Mouse (Mus musculus) heart, adult 2 months (tissue): ENCODE data around the gene Klk1b22.

Source experiments
- CTCF ChIP-seq: fragments of 200-600 bp; IDR thresholded peaks from 2 replicates; pipeline ENCODE4 v1.8.1; 2022; ENCODE audit warnings: antibody characterized with exemption, mild to moderate bottlenecking, moderate library complexity
- EP300 ChIP-seq: fragments of 200-500 bp; IDR thresholded peaks from 2 replicates; pipeline ENCODE4 v1.6.1; 2011; ENCODE audit warnings: low read depth, low read length, control low read depth; ENCODE audit not compliant: insufficient read depth
- POLR2A ChIP-seq: fragments of 200-500 bp; IDR thresholded peaks from 2 replicates; pipeline ENCODE4 v1.6.1; 2011; ENCODE audit warnings: mild to moderate bottlenecking, low read depth, low read length, control low read depth; ENCODE audit not compliant: insufficient read depth

- no peak for TF ChIP-seq CTCF
- no peak for TF ChIP-seq POLR2A
- TF ChIP-seq EP300: no peak
These were observed 24.0 kb downstream of the Klk1b22 start, which contains the start of gene Klk1b16 for GRCm38 (mm10) chr7:44136467-44136866.
